Comparison of ENCODE assay signal across 8 mouse cellular contexts in genomic region chr15:81523169-81523871, GRCm38 (mm10). TPM values are rescaled to one million over a fixed set of nuclear protein-coding genes. Genes with fewer than 3 reads are reported as not detected.
DNase-seq lines count a peak whose midpoint lies in the region; ATAC-seq and TF ChIP-seq lines count a peak whose summit lies in the region.

No protein-coding gene starts in this region.

- no peaks in the 10 kb centered on the region for H3K9me3 ChIP-seq in embryonic facial prominence, embryonic 15.5 days (replicated peaks)
- no peaks in the 10 kb centered on the region for H3K9me3 ChIP-seq in heart, embryonic 10.5 days
- no peaks in the 10 kb centered on the region for H3K9me3 ChIP-seq in kidney, embryonic 15.5 days (replicated peaks)

- H3K9ac ChIP-seq in embryonic facial prominence, embryonic 15.5 days, result peak overlapping the region; percentile 57
- peak overlapping the region; percentile 69 for H3K9ac ChIP-seq in kidney, embryonic 15.5 days

- no peaks in the 10 kb centered on the region for H3K36me3 ChIP-seq in embryonic facial prominence, embryonic 15.5 days
- no peaks in the 10 kb centered on the region for H3K36me3 ChIP-seq in heart, embryonic 10.5 days
- no peaks in the 10 kb centered on the region for H3K36me3 ChIP-seq in kidney, embryonic 15.5 days

- H3K4me1 ChIP-seq in bone marrow, adult 2 months (ENCODE audit: control insufficient read depth, insufficient read depth, low read length), result no peaks in the 10 kb centered on the region; the same call in 1 of the 2 replicates
- peaks cover 9% of the 10 kb centered on the region for H3K4me1 ChIP-seq in embryonic facial prominence, embryonic 15.5 days
- H3K4me1 ChIP-seq in heart, embryonic 10.5 days, result peaks cover 21% of the 10 kb centered on the region
- peaks cover 14% of the 10 kb centered on the region for H3K4me1 ChIP-seq in kidney, embryonic 15.5 days

- TF ChIP-seq POLR2A in bone marrow, adult 2 months (IDR thresholded peaks at IDR 0.05; ENCODE audit: borderline replicate concordance, control insufficient read depth, low read depth, low read length), result peak; percentile 99

- TF ChIP-seq CTCF in bone marrow, adult 2 months (IDR thresholded peaks at IDR 0.05; ENCODE audit: control insufficient read depth, insufficient read depth, low read length), result peak; percentile 0; the same call in 1 of the 2 replicates

- H3K27me3 ChIP-seq in embryonic facial prominence, embryonic 15.5 days, result no peaks in the 10 kb centered on the region
- H3K27me3 ChIP-seq in heart, embryonic 10.5 days (ENCODE audit: insufficient read depth, poor library complexity, severe bottlenecking), result no peaks in the 10 kb centered on the region; the same call in 1 of the 2 replicates
- H3K27me3 ChIP-seq in kidney, embryonic 15.5 days, result no peaks in the 10 kb centered on the region

- peak overlapping the region; percentile 99 for H3K4me2 ChIP-seq in embryonic facial prominence, embryonic 15.5 days (replicated peaks)
- peak overlapping the region; percentile 99 for H3K4me2 ChIP-seq in kidney, embryonic 15.5 days

- WGBS in bone marrow, adult 2 months, result under 1% methylated on average over 41 of the region's 41 CpGs
- WGBS in embryonic facial prominence, embryonic 15.5 days, result under 1% methylated on average over 41 of the region's 41 CpGs
- WGBS in heart, embryonic 10.5 days, result under 1% methylated on average over 41 of the region's 41 CpGs
- under 1% methylated on average over 41 of the region's 41 CpGs for WGBS in kidney, embryonic 15.5 days

- peak; percentile 91 for ATAC-seq in embryonic facial prominence, embryonic 15.5 days (ENCODE audit: insufficient number of reproducible peaks, low FRiP score, low TSS enrichment, low read depth)
- peak; percentile 96 for ATAC-seq in kidney, embryonic 15.5 days (replicated peaks; ENCODE audit: low FRiP score)
- peak; percentile 59 for ATAC-seq in monocyte, adult 5-6 weeks (replicated peaks; ENCODE audit: insufficient number of reproducible peaks, low FRiP score, low TSS enrichment, poor library complexity, severe bottlenecking)

- peak; percentile 99 for DNase-seq in 416B (ENCODE audit: low read depth)
- peak; percentile 97 for DNase-seq in heart, embryonic 10.5 days (ENCODE audit: low spot score)
- peak; percentile 94 for DNase-seq in liver
- DNase-seq in spleen, postnatal 4 days (ENCODE audit: low spot score in 2 of 2), result peak; percentile 96 to 99

- H3K27ac ChIP-seq in bone marrow, adult 2 months (ENCODE audit: control insufficient read depth, insufficient read depth, low read depth, low read length, poor library complexity), result peak overlapping the region; percentile 99
- H3K27ac ChIP-seq in embryonic facial prominence, embryonic 15.5 days (replicated peaks), result peak overlapping the region; percentile 85
- H3K27ac ChIP-seq in heart, embryonic 10.5 days, result peak overlapping the region; percentile 95
- peak overlapping the region; percentile 95 for H3K27ac ChIP-seq in kidney, embryonic 15.5 days

- peak overlapping the region; percentile 76 for H3K4me3 ChIP-seq in bone marrow, adult 2 months (replicated peaks; ENCODE audit: control insufficient read depth, low read depth, low read length)
- H3K4me3 ChIP-seq in embryonic facial prominence, embryonic 15.5 days (replicated peaks), result peak overlapping the region; percentile 66
- H3K4me3 ChIP-seq in heart, embryonic 10.5 days, result peak overlapping the region; percentile 71
- H3K4me3 ChIP-seq in kidney, embryonic 15.5 days (replicated peaks), result peak overlapping the region; percentile 65

RNA-seq across cellular contexts. Expression of gene Rbx1, which starts 57.2 kb away (rescaled TPM):
- polyA plus RNA-seq in bone marrow, adult 2 months (2011; ENCODE audit: insufficient read depth, insufficient read length, low replicate concordance, missing spikeins), result 106 and 185 TPM in 2 replicates
- 418 and 468 TPM in 2 replicates for polyA plus RNA-seq in embryonic facial prominence, embryonic 15.5 days (2015; fragmentation: Nextera tagmentation; extraction: Ambion mirVana)
- polyA plus RNA-seq in heart, embryonic 10.5 days (2016; fragmentation: Nextera tagmentation; extraction: Ambion mirVana), result 461 and 481 TPM in 2 replicates
- polyA plus RNA-seq in kidney, embryonic 15.5 days (2015; fragmentation: Nextera tagmentation; extraction: Ambion mirVana), result 459 and 522 TPM in 2 replicates
- total RNA-seq in monocyte, adult 5-6 weeks (2017), result 121 to 126 TPM (median 122 TPM) in 3 replicates

Comparison
In these comparisons a context has a peak if more than half of its experiments do, and no peak if none do; other contexts are left out.
1. Peak in every context shown above with its lines: DNase-seq, ATAC-seq, H3K4me3 ChIP-seq and H3K27ac ChIP-seq.